Mouse (Mus musculus) hindbrain, postnatal 0 days (tissue): ENCODE data around the gene Pard3b. TPM values are rescaled to one million over a fixed set of nuclear protein-coding genes. Genes with fewer than 3 reads are reported as not detected.

ENCODE experiments used
- ATAC-seq: fragments of 200-750 bp; cut with Nextera tagmentation; 2 replicates; pipeline ENCODE4 v1.8.0; 2017; ENCODE audit warnings: mild to moderate bottlenecking, moderate TSS enrichment, moderate library complexity
- DNase-seq: peaks from one replicate; pipeline ENCODE4 v3.0.0-alpha.2; 2015; ENCODE audit warnings: low spot score
- H3K27ac ChIP-seq: fragments of 300-500 bp; sonication (generic); 2 replicates; pipeline ENCODE4 v1.5.1; 2014; ENCODE audit warnings: mild to moderate bottlenecking
- H3K27me3 ChIP-seq: fragments of 300-500 bp; sonication (generic); 2 replicates; pipeline ENCODE4 v1.6.1; 2014; ENCODE audit warnings: low read length, mixed read lengths; ENCODE audit not compliant: insufficient read depth
- H3K36me3 ChIP-seq: fragments of 300-500 bp; sonication (generic); 2 replicates; pipeline ENCODE4 v1.6.1; 2014; ENCODE audit warnings: low read length, mixed read lengths; ENCODE audit not compliant: insufficient read depth
- H3K4me1 ChIP-seq: fragments of 300-500 bp; sonication (generic); 2 replicates; pipeline ENCODE4 v1.6.1; 2014; ENCODE audit warnings: antibody characterized with exemption, low read length, mixed read lengths; ENCODE audit not compliant: insufficient read depth
- H3K4me2 ChIP-seq: fragments of 300-500 bp; sonication (generic); 2 replicates; pipeline ENCODE4 v1.6.1; 2014; ENCODE audit warnings: low read depth, mild to moderate bottlenecking, low read length, moderate library complexity, mixed read lengths
- H3K4me3 ChIP-seq: fragments of 300-500 bp; sonication (generic); 2 replicates; pipeline ENCODE4 v1.5.1; 2014; ENCODE audit warnings: low read length
- H3K9ac ChIP-seq: fragments of 300-500 bp; sonication (generic); replicated peaks from 2 replicates; pipeline ENCODE4 v1.6.1; 2014; ENCODE audit warnings: mild to moderate bottlenecking, low read length, moderate library complexity, mixed read lengths
- H3K9me3 ChIP-seq: fragments of 300-500 bp; sonication (generic); 2 replicates; pipeline ENCODE4 v1.6.1; 2016; ENCODE audit warnings: low read length, mixed read lengths
- CTCF ChIP-seq: IDR thresholded peaks from 2 replicates; pipeline ENCODE4 v1.5.1; 2016; ENCODE audit warnings: antibody characterized with exemption, control low read depth, low read depth
- WGBS: fragments of 180-500 bp; shearing (Covaris S2); extraction: QIAGEN DNeasy Blood & Tissue Kit; methylation state at CpG from one replicate; pipeline ENCODE4 v1.1.7; 2014; 5-methylcytosine and 5-hydroxymethylcytosine counted together
- polyA plus RNA-seq: library from polyadenylated mRNA; unstranded; fragments of >200 nt; fragmentation: Nextera tagmentation; extraction: Ambion mirVana; gene quantifications from 2 replicates; pipeline ENCODE4 v1.2.1, GENCODE M21; 2015
- total RNA-seq: library from RNA; depleted of rRNA; stranded (reverse); fragments of >200 nt; gene quantifications from 2 replicates; pipeline ENCODE4 v1.2.3, GENCODE M21; 2014

The Pard3b gene
- total and polyA plus RNA-seq, 2 experiments from 2014 or later = 5.6 to 9.6 TPM

DNA sequence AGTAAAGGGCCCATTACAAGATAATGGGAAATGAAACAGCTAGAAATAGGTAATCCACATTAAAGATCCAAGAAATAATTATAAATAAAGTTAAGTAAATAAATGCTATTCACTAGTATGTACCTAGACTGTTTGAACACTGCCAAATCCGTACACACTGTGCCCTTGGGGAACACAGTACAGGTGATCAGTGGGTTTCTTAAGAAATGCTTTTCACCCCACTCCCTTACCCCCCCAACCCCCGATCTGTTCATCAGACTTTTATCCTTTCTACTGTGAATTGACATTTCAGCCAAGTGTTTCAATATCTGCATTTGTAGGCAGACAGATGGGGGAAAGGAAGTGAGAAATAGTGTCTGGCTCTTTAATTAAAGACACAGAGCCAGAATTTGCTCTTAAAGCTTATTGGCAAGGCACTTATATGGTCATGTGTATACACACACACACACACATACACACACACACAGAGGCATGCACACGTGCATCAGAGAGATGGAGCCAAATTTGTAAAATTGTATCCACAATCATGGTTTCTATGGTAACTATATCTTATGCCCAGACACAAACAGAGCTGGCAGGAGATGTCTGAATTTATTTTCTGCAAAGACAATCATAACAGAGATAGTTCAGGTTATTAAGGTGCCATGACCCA is 938.4 kb downstream of the Pard3b start:
- H3K36me3 ChIP-seq = no peaks in the 10 kb centered on the region
- H3K4me1 ChIP-seq = no peaks in the 10 kb centered on the region
- no peak overlapping the region for H3K9ac ChIP-seq
- no peaks in the 10 kb centered on the region for H3K27me3 ChIP-seq
- H3K4me2 ChIP-seq = no peak overlapping the region
- TF ChIP-seq CTCF = no peak
- no peak overlapping the region for H3K27ac ChIP-seq
- H3K9me3 ChIP-seq = no peaks in the 10 kb centered on the region
- ATAC-seq (no peak), DNase-seq (peak; percentile 19)
- WGBS = 65% methylated on average over 3 of the region's 3 CpGs
- no peak overlapping the region for H3K4me3 ChIP-seq

DNA sequence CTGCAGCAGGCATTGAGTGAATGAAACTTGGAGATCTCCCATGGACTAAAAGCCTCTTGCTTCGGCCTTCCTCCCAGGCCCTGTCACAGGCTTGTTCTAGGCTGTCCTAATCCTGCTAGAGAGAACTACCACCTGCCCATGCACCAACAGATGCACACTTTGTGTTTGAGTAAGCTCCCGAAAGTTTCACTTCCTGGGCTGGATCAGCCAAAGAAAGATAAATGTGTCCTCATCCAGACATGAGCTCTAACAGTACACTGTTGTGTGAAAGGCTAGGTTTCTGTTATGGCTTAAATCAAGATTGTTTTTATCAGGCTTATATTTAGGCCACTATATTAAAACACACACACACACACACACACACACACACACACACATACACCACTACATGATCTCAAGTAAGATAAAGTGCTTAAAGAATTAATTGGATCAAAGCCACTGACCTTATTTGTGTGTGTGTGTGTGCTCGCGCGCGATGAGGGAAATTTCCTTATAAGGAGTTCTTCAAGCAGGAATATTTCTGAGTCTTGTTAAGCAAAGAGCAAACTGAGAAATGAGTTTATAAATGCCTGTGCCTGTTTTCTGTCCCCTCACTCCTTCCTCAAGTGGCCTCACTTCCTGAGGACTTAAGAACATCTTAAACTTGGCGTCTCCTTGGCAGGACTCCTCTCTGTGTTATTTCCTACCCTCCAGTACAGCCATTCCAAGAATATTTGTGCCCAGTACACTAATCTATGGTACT is 940.6 kb downstream of the Pard3b start:
- Histone ChIP-seq H3K9ac (no peak overlapping the region), H3K4me2 (no peak overlapping the region), H3K4me1 (no peaks in the 10 kb centered on the region), H3K4me3 (no peak overlapping the region), H3K36me3 (no peaks in the 10 kb centered on the region), H3K27me3 (no peaks in the 10 kb centered on the region), H3K27ac (no peak overlapping the region), H3K9me3 (no peaks in the 10 kb centered on the region)
- TF ChIP-seq CTCF = no peak
- DNase-seq (no peak), ATAC-seq (no peak)
- 72% methylated on average over 7 of the region's 7 CpGs for WGBS

DNA sequence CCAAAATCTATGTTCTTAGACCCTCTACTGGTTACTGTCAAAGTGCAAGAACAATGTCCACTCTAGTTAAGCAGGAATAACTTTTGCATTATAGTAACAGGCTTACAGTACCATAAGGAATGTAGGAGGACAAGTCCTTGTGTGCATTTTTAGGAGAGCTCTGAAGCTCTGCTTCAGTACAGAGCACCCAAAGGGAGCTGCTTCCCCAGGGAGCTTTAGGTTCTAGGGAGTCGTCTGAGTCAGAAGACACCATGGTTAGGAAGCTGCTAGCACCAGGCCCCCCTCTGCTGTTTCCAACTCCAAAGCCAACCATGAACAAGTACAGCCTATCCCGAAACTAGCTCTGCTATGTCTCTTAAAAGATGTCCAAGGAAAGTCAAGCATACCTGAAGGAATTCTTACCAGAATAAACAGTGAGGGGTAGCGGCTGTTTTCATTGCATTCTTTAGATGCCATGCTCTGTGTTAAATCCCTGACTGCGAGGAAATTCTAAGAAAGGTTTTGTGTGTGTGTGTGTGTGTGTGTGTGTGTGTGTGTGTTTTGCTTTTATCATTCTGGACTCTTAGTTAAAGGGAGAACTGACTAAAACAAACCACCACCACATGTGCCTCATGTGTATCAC is 941.8 kb downstream of the Pard3b start:
- H3K27me3 ChIP-seq = no peaks in the 10 kb centered on the region
- no peaks in the 10 kb centered on the region for H3K9me3 ChIP-seq
- no peaks in the 10 kb centered on the region for H3K4me1 ChIP-seq
- TF ChIP-seq CTCF = no peak
- no peak overlapping the region for H3K4me2 ChIP-seq
- H3K9ac ChIP-seq = no peak overlapping the region
- no peak overlapping the region for H3K27ac ChIP-seq
- DNase-seq = no peak
- no peak overlapping the region for H3K4me3 ChIP-seq
- no peak for ATAC-seq
- H3K36me3 ChIP-seq = no peaks in the 10 kb centered on the region
- WGBS = 62% methylated on average over 4 of the region's 4 CpGs

DNA sequence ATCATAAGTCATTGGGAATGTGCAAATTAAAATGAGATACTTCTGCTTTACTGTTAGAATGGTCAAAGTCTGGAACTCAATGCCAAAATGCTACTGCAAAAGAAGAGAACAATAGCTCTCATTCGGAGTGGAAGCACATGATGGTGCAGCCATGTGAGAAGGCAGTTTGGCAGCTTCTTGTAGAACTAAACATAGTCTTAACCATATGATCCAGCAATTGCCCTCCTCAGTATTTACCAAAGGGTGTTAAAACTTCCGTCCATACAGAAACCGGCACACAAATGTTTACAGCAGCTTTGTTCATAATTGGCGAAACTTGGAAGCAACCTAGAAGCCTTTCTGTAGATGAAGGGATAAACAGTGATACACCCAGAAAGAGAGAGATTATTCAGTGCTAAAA is 943.9 kb downstream of the Pard3b start:
- no peak for DNase-seq
- TF ChIP-seq CTCF = no peak
- WGBS = 70% methylated on average over 4 of the region's 4 CpGs
- no peak overlapping the region for H3K4me2 ChIP-seq
- H3K27me3 ChIP-seq = no peaks in the 10 kb centered on the region
- H3K9ac ChIP-seq = no peak overlapping the region
- ATAC-seq = no peak
- H3K36me3 ChIP-seq = no peaks in the 10 kb centered on the region
- no peak overlapping the region for H3K27ac ChIP-seq
- no peaks in the 10 kb centered on the region for H3K4me1 ChIP-seq
- H3K4me3 ChIP-seq = no peak overlapping the region
- no peaks in the 10 kb centered on the region for H3K9me3 ChIP-seq

DNA sequence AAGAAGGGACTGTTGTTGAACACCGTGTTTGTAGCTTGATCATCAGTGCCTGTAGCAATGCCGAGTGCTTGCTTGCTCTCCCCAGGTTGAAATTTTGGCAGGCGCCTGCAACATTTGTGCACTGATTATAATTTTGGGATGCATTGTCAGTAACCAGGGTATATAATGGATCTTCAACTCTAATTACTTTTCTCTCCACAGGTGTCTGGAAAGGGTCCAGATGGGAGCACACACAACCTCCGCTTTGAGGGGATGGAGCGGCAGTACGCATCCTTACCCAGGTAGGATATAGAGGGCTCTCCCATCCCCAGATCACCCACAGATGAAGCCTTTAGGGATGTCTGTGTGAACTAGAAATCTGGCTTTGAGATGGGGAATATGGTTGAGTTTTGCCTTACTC is 948.9 kb downstream of the Pard3b start:
- Histone ChIP-seq H3K27me3 (no peaks in the 10 kb centered on the region), H3K27ac (no peak overlapping the region), H3K4me3 (no peak overlapping the region), H3K4me1 (no peaks in the 10 kb centered on the region), H3K4me2 (no peak overlapping the region), H3K36me3 (no peaks in the 10 kb centered on the region), H3K9me3 (no peaks in the 10 kb centered on the region), H3K9ac (no peak overlapping the region)
- DNase-seq (peak; percentile 52), ATAC-seq (no peak)
- 62% methylated on average over 6 of the region's 6 CpGs for whole genome bisulfite sequencing
- no peak for TF ChIP-seq CTCF

DNA sequence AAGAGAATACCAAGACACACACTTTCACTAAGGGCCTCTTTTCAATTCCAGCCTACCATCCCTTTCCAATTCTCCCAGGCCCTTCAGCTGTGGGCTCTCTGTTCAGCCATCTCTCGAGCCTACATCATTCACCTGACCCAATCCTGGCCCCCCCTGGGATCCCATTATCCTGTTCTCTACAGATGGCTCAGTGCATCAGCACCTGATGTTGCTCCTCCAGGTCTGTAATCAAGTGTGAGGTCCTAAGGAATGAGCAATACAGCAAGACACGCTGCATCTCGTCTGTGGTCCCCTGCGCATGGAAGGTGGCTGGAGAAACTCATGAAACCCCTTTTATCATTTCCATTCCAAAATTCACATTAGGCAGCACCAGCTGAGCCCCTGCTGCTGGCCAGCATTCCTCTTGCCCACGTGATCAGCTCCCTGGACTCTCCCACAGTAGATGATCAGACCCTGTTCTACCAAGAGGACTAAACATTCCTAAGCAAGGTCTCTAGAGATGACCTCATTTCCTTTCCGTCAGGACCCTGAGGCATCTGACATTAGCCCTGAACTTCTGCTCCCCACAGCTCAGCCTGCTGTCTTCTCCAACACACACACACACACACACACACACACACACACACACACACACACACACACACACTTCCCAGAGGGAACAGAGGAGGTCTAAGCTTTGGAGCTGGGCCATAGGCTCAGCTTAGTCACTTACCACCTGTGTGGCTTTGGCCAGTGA is 952.8 kb downstream of the Pard3b start:
- peak; percentile 62; the same call in 1 of the 2 replicates for ATAC-seq
- WGBS = 44% methylated on average over 6 of the region's 6 CpGs

More for the DNA sequence above, 952.8 kb downstream of the Pard3b start:
- H3K4me2 ChIP-seq = no peak overlapping the region
- no peak overlapping the region for H3K27ac ChIP-seq
- no peak overlapping the region for H3K9ac ChIP-seq
- H3K4me1 ChIP-seq = no peaks in the 10 kb centered on the region
- H3K4me3 ChIP-seq = no peak overlapping the region
- H3K27me3 ChIP-seq = no peaks in the 10 kb centered on the region
- no peaks in the 10 kb centered on the region for H3K36me3 ChIP-seq
- H3K9me3 ChIP-seq = no peaks in the 10 kb centered on the region
- peak; percentile 19 for DNase-seq
- no peak for TF ChIP-seq CTCF
